In genomic region chr9:50440222-50440621, GRCm38 (mm10) we compare ENCODE assay signal across 25 mouse cellular contexts. TPM values are rescaled to one million over a fixed set of nuclear protein-coding genes. Genes with fewer than 3 reads are reported as not detected.
DNase-seq lines count a peak whose midpoint lies in the region; ATAC-seq and TF ChIP-seq lines count a peak whose summit lies in the region.
"Had no signal": no experiment of that assay in that cellular context is flagged by ENCODE, and none has a peak within 500 bp of the region (broad histone marks: within the 10 kb centered on the region; RNA-seq: fewer than 3 reads in every experiment).

No protein-coding gene starts in this region.

- 0 out of 2 replicates have a peak, but pooled peaks have one; percentile 26 for ATAC-seq in kidney, embryonic 15.5 days (replicated peaks; ENCODE audit: low FRiP score)
- peak; percentile 49 for ATAC-seq in intestine, embryonic 16.5 days

- TF ChIP-seq EP300 in heart, adult 2 months (IDR thresholded peaks at IDR 0.05; ENCODE audit: insufficient read depth, low read depth, low read length): no peak

- no peak overlapping the region for H3K4me2 ChIP-seq in kidney, embryonic 15.5 days
- H3K4me2 ChIP-seq in intestine, embryonic 16.5 days (ENCODE audit: low read depth, low read length): no peak overlapping the region
- H3K4me2 ChIP-seq: embryonic facial prominence, embryonic 13.5 days; heart, embryonic 12.5 days; lung, embryonic 14.5 days had no signal

- H3K9ac ChIP-seq in heart, adult 2 months (ENCODE audit: low read depth, low read length): no peak overlapping the region
- no peak overlapping the region for H3K9ac ChIP-seq in kidney, embryonic 15.5 days
- no peak overlapping the region for H3K9ac ChIP-seq in intestine, embryonic 16.5 days (ENCODE audit: low read depth, low read length)
- H3K9ac ChIP-seq: embryonic facial prominence, embryonic 13.5 days; heart, embryonic 12.5 days; liver, embryonic 14.5 days; lung, embryonic 14.5 days had no signal

- 80% methylated on average over 3 of the region's 3 CpGs for WGBS in heart, adult 2 months
- WGBS in kidney, embryonic 15.5 days: 78% methylated on average over 3 of the region's 3 CpGs
- 66% methylated on average over 3 of the region's 3 CpGs for WGBS in intestine, embryonic 16.5 days

- H3K36me3 ChIP-seq in heart, adult 2 months (ENCODE audit: control insufficient read depth, insufficient read depth, low read length): no peaks in the 10 kb centered on the region
- H3K36me3 ChIP-seq in kidney, embryonic 15.5 days: no peaks in the 10 kb centered on the region
- no peaks in the 10 kb centered on the region for H3K36me3 ChIP-seq in intestine, embryonic 16.5 days (ENCODE audit: control insufficient read depth, insufficient read depth, low read length)
- H3K36me3 ChIP-seq: embryonic facial prominence, embryonic 13.5 days; heart, embryonic 12.5 days had no signal

- no peak overlapping the region for H3K27ac ChIP-seq in heart, adult 2 months
- H3K27ac ChIP-seq in kidney, embryonic 15.5 days: no peak overlapping the region
- H3K27ac ChIP-seq in intestine, embryonic 16.5 days (ENCODE audit: low read length): no peak overlapping the region
- H3K27ac ChIP-seq: embryonic facial prominence, embryonic 13.5 days; layer of hippocampus, adult 2 months; liver, embryonic 14.5 days; stomach, postnatal 0 days had no signal

- H3K27me3 ChIP-seq in heart, adult 2 months (ENCODE audit: control insufficient read depth, insufficient read depth, low read length): no peaks in the 10 kb centered on the region
- H3K27me3 ChIP-seq in kidney, embryonic 15.5 days: no peaks in the 10 kb centered on the region
- H3K27me3 ChIP-seq in intestine, embryonic 16.5 days (replicated peaks; ENCODE audit: control insufficient read depth, insufficient read depth, low read length): no peaks in the 10 kb centered on the region
- H3K27me3 ChIP-seq: CH12.LX; embryonic facial prominence, embryonic 13.5 days; heart, embryonic 12.5 days had no signal

- TF ChIP-seq POLR2A in heart, adult 2 months (IDR thresholded peaks at IDR 0.05; ENCODE audit: insufficient read depth, low read depth, low read length): no peak

- no peak for TF ChIP-seq CTCF in heart, adult 2 months (IDR thresholded peaks at IDR 0.05)

- intact Hi-C loops in heart, adult 2 months (cut with DNase I): loop anchor here (10.0 kb wide), 1 partner anchor 155 kb away; no protein-coding TSS in a partner anchor

- H3K9me3 ChIP-seq in kidney, embryonic 15.5 days (replicated peaks): no peaks in the 10 kb centered on the region
- peaks cover 5% of the 10 kb centered on the region for H3K9me3 ChIP-seq in intestine, embryonic 16.5 days (ENCODE audit: control insufficient read depth, low read length)
- H3K9me3 ChIP-seq: embryonic facial prominence, embryonic 13.5 days; heart, embryonic 12.5 days had no signal

- peak; percentile 77 for DNase-seq in heart, adult 11 months
- no peak for DNase-seq in heart, adult 2 months
- DNase-seq in kidney, postnatal 10 days: no peak
- peak; percentile 66 for DNase-seq in R1 (ENCODE audit: low read depth, low spot score)
- DNase-seq in thymus, postnatal 36 days: no peak
- DNase-seq in adrenal gland, adult 8-10 months: no peak
- DNase-seq: B cell, adult 2 months; cerebellum, adult 8-10 months; cerebellum, postnatal 36 days; embryo, embryonic 11 days; lung, embryonic 14.5 days; right cerebral cortex, postnatal 14 days had no signal

- no peaks in the 10 kb centered on the region for H3K79me2 ChIP-seq in heart, adult 2 months (replicated peaks; ENCODE audit: control insufficient read depth, insufficient read depth, low read length)

- H3K4me1 ChIP-seq in heart, adult 2 months (ENCODE audit: control insufficient read depth, insufficient read depth, low read length): peaks cover 3% of the 10 kb centered on the region
- H3K4me1 ChIP-seq in kidney, embryonic 15.5 days: peaks cover 2% of the 10 kb centered on the region; the same call in 1 of the 2 replicates
- no peaks in the 10 kb centered on the region; the same call in none of the 2 replicates for H3K4me1 ChIP-seq in intestine, embryonic 16.5 days (ENCODE audit: control insufficient read depth, insufficient read depth, low read length)
- H3K4me1 ChIP-seq: heart, embryonic 12.5 days had no signal

- H3K4me3 ChIP-seq in heart, adult 2 months: no peak overlapping the region
- no peak overlapping the region for H3K4me3 ChIP-seq in kidney, embryonic 15.5 days (replicated peaks)
- H3K4me3 ChIP-seq in intestine, embryonic 16.5 days (ENCODE audit: low read length): no peak overlapping the region
- H3K4me3 ChIP-seq: embryonic facial prominence, embryonic 13.5 days; erythroblast, embryonic 14.5 days; heart, embryonic 12.5 days; layer of hippocampus, adult 2 months had no signal

RNA-seq across cellular contexts. Expression of gene Plet1, which starts 54.1 kb away (rescaled TPM):
- total RNA-seq in heart, adult 2 months (2021): 1 to 10 TPM in 1 of 2 experiments, under 1 TPM in 1; 0.82 to 2.0 TPM
- 2.5 and 4.0 TPM in 2 replicates for polyA plus RNA-seq in heart, adult 2 months (2012; rRNA removed)
- 24.8 TPM in 2 replicates for polyA plus RNA-seq in kidney, embryonic 15.5 days (2015; fragmentation: Nextera tagmentation; extraction: Ambion mirVana)
- polyA plus RNA-seq in intestine, embryonic 16.5 days (2015; fragmentation: Nextera tagmentation; extraction: Ambion mirVana): 1.2 and 1.3 TPM in 2 replicates
- total RNA-seq in adrenal gland, adult 8-10 months (2022): under 1 TPM in 2 of 4 experiments, not detected in 2; 0.28 to 0.35 TPM
- total RNA-seq: layer of hippocampus, adult 2 months; layer of hippocampus, postnatal 36 days; left cerebral cortex, postnatal 14 days; megakaryocyte, adult 5-6 weeks; monocyte, adult 5-6 weeks had no signal
- polyA plus RNA-seq: erythroblast, embryonic 14.5 days had no signal

Comparison
In these comparisons a context has a peak if more than half of its experiments do, and no peak if none do; other contexts are left out.
1. DNase-seq: peak in heart, adult 11 months (single experiment) and R1 (single experiment); none in heart, adult 2 months (0 of 2), kidney, postnatal 10 days (single experiment), thymus, postnatal 36 days (0 of 2) and adrenal gland, adult 8-10 months (single experiment).